Mouse (Mus musculus): ENCODE data around the gene Npm1.

Gene Npm1

DNA sequence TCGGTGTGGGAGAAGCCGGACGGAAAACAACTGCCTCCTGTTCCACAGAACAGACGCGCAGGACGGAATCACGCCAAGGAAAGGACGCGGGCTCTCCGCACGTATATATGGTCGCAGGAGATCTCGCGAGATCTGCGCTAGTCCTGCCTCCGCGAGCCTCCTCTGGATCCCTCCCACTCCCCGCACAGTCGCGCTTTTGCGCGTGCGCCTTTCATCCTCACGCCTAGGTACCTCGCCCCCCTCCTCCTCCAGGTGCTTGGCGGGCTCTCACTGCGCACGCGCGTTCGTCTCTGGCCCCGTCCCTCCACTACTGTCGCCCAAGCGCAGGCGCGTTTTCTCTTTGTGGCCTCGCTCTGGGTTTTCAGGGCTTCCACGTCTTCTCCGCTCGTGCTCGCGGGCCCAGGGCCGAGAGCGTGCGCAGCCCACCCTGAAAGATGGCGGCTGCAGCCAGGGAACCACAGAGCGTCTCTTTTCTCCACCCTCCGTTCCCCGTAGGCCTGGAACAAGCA lies at the start of gene Npm1:
TSS of gene Npm1 (minus strand) at position 209 of the 509 bp plus-strand sequence.
- DNase-seq (ENCODE audit: low read depth, low spot score): peak; percentile 100

DNA sequence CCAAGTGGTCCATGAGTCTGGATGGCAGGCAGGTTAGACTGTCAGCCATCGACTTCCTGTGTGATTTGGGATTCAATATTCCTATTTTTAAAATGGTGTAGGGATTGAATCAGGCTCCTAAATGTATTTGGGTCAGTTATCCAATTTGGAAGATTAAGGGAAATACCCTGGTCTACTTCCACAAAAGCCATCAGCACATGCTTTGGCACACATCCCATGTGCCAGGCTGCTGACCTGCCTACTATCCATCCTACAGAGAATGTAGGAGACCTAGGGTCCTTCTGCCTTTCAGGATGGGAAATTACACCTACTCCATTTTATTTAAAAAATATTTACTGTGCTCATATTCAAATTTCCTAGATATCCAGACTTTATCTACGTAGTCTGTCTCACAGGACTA lies 44.4 kb upstream of the Npm1 start:
- no peak for DNase-seq (ENCODE audit: low read depth, low spot score)

DNA sequence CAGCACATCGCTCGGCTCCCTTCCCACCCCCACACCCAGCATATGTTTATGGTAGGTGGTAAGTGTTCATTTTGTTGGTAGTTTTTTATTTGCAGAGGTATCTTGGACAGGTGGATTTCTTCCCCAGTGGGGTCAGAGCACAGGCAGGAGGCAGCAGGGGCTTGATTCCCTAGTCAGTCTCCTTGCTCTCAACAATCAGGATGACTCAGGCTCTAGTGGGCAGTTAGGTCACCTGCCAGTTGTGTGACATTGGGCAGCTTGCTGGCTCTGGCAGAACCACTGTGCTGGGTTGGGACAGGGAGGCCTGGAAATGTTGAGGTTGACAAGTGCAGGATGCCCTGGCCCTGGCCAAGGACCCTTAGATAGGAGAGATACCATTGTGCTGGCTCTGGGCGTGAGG lies 42.0 kb upstream of the Npm1 start:
- DNase-seq (ENCODE audit: low read depth, low spot score): no peak

DNA sequence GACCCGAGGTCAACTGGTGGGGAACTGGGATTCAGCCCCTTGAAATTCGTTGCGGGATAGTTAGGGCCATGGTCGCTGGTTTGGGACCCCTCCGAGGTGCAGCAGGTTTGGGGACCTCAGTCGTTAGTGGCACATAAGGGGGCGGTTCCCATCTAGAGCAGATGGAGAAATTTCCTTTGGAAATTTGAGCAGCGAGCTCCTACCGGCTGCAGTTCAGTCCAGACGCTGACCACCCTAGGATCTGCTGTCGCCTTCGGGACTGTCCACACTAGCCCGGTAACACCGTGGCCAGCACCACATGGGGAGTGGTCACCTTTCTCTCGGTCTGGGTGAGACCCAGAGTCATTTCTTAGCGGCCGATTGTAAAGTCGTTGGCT lies 41.3 kb upstream of the Npm1 start:
- DNase-seq (ENCODE audit: low read depth, low spot score): no peak

DNA sequence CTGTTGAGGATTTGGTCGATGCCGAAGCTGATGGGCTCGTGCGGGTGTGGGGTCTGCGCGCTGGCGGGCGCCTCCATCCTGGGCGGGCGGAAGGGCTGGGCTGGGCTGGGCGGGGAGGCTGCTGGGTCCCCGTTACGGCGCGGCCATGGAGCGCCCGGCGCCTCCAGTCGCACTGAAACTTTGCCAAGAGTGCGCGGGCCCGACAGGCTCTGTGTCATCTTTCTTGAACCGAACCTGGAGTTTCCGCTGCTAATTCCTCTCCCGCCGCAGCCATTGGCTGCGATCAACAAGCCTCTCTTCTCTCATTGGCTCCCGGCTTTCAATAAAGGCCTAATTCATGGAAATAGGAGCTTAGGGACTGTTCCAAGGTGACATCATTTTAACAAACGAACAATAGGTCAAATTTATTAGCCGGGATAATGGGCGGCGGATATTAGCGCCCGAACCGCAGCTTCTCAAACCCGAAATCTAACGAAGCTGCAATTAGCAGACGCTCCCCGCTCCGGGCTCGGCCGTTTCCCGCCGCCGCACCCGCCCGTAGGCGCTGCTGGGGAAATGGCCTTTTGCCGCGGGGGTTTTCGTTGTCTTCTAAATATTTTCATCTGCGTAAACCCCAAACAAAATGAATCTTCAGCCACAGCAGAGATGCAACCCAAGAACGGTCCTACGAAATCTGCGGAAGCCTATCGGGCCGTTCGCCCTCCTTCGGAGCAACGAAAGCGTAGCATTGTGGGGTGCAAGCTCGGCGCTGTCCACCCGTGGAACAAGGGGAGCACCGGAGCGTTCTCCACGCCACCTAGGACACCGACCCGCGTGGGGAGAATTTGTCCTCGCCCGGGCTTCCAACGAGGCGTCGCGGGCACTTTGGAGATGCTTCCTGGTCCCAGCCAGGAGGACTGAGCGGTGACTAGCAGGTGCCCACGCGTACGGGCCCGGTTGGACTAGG lies 40.6 kb upstream of the Npm1 start, which contains the start of gene Tlx3:
TSS of gene Tlx3 (minus strand) at position 207 of the 946 bp plus-strand sequence.
- no peak for DNase-seq (ENCODE audit: low read depth, low spot score)

DNA sequence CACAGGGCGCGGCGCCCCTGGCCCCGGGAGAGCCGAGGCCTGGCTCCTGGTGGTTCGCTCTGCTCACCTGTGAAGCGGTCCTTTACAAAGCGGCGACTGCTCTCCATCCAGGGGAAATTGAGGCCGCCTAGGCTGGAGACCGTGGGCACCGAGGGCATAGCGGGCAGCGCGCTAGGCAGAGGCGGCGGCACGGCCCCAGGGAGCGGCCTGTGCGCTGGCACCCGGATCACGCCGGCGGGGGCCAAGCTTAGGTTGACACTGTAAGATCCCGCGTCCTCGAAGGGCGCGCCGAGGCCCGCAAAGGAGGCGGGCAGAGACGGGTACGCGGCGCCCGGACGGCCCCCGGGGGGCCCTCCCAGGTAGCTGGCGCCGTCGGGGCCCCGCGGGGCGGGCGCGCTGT lies 40.0 kb upstream of the Npm1 start:
- no peak for DNase-seq (ENCODE audit: low read depth, low spot score)

DNA sequence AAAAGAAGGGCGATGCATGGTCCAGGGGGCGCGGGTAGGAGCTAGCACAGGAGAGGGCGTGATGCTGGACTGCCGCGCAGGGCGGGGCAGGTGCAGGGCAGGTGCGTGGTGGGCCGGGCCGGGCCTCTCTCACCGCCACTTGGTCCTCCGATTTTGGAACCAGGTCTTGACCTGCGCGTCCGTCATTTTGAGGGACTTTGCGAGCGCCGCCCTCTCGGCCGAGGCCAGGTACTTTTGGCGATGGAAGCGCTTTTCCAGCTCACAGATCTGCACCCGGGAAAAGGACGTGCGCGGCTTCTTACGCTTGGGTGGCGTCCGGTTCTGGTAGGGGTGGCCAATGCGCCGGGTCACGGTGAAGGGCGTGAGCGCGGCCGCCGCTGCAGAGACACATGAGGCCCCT lies 39.3 kb upstream of the Npm1 start:
- no peak for DNase-seq (ENCODE audit: low read depth, low spot score)

DNA sequence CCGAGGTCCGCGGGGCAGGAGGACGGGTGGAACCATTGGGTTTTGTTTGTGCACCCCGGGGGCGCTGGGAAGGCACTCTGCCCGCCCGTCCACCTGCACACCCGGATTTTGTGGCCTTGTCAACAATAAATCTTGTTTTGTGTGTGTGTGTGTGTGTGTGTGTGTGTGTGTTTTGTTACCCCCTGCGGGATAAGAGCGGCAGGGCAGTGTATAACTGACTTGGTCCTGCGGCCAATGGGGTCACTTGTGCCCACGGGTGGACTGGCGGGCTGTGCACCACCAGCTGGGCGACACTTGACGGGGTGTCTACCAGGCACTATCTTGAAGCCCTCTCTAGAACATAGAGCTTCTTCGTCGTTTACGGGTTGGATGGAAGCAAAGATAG lies 38.6 kb upstream of the Npm1 start:
- DNase-seq (ENCODE audit: low read depth, low spot score): no peak

DNA sequence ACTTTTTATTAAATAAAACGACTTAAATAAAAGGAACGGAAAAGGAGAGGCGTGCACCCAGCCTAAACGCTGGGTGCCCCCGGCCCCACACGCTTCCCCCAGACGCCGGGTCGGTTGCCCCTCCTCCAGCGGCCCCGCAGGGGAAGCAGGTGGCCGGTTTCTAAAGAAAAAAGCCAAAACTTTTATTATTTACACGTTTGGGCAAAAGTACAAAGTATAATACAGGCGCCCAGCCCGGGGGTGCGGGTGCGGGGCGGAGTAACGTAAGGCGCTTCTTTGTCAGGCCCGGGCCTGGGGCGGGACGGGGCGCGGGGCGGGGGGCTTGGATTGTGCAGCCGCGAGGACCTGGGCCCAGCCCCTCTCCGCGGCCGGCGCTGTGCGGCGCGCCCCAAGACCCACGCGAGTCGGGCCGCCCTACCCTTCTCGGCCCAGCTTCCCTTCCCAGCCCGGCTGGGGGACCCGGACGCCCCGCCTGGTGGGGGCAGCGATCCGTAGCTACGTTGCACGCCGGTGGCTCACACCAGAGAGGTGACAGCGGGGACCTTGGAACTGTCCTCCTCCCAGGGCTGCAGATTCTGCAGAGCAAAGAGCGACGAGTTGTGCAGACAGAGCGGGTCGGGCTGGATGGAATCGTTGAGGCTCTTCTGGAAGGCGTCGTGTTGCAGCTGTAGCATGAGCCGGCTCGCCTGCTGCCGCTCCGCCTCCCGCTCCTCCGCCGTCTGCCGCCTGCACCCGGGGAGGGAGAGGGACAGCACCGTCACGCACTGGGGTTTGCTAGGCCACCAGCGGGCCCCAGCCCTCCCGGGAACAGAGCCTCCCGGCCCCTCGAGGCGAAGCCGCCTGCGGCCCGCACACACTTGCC lies 38.0 kb upstream of the Npm1 start:
- no peak for DNase-seq (ENCODE audit: low read depth, low spot score)

DNA sequence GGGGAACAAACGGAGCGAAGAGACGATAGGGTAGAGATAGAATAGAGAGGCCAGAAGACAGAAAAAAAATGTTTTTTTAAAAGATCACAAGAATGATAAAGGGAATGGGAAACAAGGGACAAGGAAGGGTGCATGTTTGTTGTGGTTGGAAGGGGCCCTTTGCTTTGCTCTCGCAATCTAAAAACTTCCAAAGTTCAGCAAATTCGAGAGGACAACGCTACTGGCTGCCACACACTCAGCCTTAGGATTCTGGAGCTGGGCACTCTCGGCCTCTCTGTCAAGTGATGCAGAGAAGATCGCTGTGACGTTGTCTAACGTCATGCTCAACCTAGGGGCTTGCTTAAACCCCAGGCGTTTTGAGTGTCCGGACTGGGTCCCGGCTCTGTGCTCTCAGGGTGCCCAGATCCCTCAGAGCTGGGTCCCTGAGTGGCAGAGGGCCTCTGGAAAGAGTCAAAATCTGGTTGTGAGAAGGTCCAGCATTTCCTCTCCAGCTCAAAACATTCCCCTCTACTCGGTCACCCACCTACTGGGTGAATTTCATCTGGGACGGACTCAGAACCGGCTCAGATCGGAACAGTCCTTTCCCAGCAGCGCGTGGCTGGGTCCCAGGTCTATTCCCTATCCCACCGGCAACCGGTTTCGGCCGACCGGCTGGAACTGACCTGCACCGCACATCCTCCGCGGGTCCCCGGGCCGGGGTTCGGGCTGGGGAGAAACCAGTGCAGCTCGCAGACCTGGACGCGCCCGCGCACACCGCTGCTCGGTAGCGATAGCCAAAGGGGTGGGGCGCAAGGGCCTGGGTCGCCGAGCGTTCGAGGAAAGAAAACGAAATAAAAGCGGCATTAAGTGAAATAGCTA lies 37.1 kb upstream of the Npm1 start:
- DNase-seq (ENCODE audit: low read depth, low spot score): no peak

DNA sequence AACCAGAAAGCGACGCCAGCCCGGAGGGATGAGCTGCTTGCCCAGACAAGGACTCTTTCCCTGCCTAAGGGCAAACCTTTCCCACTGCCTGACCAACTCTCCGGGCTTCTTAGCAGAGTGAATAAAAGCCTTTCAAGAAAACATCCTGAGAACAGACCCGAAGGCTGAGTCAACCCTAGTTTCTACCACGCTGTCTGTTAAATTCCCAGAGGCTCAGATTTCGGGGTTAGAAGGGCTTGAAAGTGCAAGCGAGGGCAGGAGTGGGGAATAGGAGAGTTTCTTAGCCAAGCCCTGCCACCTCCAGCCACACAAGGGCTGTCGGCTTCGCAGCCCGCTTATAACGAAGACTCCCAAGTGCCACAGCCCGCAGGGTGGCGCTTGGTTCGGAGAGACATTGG lies 36.1 kb upstream of the Npm1 start:
- no peak for DNase-seq (ENCODE audit: low read depth, low spot score)

DNA sequence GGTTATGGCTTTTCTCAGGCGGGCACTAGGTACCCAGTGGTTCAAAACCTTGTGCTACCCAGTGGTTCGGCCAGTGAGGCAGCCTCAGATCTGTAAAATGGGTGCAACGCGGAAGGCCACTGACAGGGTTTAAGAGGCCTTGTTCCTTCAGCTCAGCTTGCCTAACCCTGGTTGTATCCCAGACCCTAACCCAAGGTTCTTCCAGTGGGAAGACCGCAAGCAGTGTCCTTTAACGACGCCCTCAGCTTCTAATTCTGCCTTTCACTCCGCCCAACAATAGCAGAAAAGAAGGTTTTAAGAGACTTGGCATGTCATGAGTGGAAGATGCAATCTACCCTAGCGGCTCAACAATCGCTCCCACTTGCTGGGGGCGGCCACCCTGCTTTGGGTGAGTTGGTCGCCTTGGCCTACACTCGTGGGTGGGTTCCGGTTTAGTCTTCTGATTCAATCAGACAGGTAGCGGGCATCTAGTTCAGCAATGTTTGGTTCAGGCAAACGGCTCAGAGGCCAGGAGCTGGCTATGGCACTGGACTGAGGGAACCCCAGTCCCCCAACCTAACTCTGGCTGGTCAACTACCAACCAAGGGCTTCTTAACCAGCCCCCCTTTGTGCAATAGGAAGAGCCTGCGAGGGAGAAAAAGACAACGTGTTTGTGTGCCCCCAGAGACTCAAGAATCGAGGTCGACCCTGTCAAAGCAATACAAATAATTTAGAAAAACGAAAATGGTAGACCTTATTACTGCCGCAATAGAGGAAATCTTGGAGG lies 35.5 kb upstream of the Npm1 start:
- no peak for DNase-seq (ENCODE audit: low read depth, low spot score)

DNA sequence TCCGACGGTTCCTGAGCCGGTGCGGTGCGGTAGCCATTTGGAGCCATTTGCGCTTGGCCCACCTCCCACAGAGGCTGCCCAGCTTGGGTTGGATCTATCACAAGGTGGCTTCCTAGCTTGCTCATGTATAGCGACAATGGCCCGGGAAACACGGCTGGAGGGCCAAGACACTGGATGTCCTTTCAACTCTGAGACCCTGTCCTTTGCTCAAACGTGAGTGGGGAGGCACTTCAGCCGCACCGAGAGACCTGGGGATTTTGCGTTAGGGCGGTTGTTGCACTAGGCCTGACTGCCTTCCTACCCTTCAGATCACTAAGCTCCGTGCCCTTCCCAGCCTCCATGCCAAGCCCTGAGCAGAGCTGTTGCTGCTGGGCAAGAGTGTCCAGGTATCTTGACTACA lies 34.7 kb upstream of the Npm1 start:
- no peak for DNase-seq (ENCODE audit: low read depth, low spot score)

DNA sequence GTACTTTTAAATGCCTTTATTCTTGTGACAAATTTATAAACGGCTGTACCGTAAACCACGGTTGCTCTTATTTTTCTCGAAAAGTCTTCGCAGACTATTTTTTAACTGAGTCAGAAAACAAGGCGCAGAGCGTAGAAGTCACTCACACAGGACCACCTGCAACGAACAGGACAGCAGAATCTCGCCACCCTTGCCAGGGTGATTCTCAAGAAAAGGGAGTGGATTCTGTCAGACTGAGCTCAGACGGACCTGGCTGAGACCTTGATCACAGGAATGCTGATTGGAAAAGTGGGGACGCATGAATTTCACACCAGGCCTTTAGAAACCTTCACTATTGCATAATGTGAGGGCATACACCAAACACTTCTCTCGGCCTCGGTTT lies 34.1 kb upstream of the Npm1 start:
- no peak for DNase-seq (ENCODE audit: low read depth, low spot score)

DNA sequence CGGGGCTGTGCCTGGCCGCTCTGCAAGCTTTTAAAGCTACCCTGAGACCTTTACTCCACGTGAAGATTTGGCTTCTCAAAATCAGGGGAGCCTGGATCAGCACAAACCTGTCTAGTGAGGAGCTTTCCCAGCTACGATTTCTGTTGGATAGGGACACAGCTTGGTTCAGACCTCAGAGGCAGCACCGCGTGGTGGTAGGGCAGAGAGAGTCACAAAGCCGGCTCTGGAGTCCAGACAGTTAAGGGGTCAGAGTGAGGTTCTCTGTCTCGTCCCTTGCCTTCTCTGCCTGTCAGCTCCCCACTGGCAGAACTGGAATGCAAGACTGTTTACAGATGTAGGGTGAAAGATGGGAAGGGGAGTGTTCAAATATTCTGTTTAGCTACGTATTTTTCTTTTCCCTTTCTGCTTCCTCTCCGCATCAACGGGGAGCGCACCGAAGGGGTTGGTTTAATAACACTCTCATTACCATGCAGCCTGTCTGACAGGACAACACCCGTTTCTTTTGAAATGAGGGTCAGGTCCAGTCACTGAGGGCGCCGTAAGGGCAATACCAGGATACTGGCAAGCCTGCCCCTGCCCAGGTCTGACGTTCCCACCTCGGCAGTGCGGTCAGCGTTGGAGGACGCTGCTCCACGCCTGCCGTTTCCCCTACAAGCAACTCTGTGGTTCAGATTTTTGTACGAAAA lies 33.6 kb upstream of the Npm1 start:
- no peak for DNase-seq (ENCODE audit: low read depth, low spot score)

DNA sequence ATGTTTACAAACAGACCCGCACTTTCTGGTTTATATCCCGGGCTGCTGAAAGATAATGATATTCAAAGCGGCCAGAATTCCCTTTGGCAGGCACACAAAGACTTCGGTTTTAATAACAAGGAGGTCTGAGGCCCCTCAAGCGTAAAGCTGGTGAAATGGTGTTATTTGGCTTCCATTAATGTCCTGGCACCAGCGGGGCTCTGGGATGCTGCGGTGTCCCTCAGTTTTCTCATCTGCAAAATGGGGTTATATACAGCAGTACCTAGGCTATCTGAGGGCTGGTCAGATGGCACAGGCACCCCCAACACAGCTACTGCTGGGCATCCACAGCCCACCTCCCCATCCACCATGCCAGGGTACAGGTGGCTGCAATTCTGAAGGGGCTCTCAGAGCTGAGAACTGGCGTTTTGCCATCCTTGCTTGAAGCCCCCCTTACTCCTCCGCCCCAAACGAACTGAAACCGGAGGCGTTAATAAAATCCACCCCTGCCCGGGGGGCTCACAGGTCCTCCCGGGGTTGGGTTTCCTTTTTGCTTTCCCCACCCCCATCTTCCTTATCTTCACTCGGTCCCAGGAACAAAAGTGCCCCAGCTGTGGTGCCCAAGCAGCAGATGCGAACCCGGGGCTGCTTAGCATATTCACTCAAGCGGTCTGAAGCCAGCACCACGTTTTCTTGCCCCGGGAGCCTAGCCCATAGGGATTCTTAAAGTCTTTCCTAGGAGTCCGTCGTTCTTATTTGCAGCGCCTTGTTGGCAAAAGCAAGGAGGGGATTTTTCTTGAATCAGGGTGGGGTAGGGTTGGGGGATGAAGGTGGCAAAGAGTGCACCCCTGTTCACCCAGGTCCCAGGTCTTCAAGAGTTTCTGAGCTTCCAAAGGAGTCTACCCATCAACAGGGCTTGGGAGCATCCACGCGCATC lies 32.8 kb upstream of the Npm1 start:
- DNase-seq (ENCODE audit: low read depth, low spot score): no peak

DNA sequence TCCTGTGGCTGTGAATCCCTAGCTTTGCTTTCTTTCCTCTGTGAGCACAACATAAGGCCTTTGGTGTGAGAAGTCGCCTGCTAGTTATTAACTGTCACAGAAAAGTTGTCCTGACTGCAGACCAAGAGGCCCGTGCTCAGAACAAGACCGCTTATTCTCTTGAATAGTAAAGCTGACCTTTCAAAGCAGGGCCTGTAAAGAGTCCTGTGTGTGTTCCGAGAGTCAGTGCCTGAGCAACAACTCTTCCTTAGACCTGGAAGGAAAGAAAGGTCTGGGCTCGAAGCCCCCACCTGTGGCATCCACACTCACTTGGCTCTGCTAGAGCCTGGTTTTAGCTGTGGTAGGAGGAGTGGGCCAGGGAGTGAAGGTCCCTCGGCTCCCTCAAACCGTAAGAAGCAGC lies 32.1 kb upstream of the Npm1 start:
- no peak for DNase-seq (ENCODE audit: low read depth, low spot score)

DNA sequence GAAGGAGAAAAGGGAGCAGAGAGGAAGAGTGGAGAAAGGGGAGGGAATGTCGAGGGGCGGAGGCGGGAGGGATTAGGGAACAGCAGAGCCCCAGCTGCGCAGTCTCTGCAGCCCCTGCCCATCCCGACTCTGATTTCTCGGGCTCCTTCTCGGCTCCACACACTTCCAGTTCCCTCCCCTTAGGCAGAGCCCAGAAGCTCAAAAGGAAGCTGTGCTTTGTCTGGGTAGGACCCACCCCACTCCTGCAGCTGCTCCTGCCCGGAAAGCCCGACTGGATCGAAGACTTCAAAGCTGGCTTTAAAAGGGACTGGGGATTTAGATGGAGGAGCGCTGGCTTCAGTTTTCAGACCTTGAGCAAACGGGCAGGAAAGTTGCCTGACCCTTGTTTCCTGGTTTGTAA lies 30.7 kb upstream of the Npm1 start:
- DNase-seq (ENCODE audit: low read depth, low spot score): no peak

DNA sequence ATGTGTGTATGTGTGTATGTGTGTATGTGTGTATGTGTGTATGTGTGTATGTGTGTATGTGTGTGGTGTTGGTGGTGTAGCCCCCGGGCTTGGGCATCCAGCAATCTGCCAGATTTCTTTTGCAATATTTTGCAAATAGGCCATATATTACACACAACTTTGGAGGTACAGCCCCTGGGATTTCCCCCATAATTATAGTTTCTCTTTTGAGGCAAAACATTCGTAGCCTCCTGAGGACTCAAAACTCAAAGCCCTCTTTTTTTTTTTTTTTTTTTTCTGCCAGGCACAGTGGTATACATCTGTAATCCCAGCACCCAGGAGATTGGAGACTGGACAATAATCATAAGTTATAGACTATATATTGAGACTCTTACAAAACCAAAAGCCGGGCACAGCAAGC lies 18.8 kb upstream of the Npm1 start:
- no peak for DNase-seq (ENCODE audit: low read depth, low spot score)
